Mouse (Mus musculus) hindbrain, embryonic 12.5 days (tissue): ENCODE data around the gene Etaa1. TPM values are rescaled to one million over a fixed set of nuclear protein-coding genes. Genes with fewer than 3 reads are reported as not detected.
"Not testable (repeated sequence)": the region's sequence is repeated elsewhere in the genome, so short reads cannot be mapped to it uniquely, and the experiment has no call there.

Source experiments
- ATAC-seq: fragments of 200-750 bp; cut with Nextera tagmentation; 2 replicates; pipeline ENCODE4 v1.8.0; 2017; ENCODE audit warnings: moderate TSS enrichment; ENCODE audit not compliant: low FRiP score
- H3K27ac ChIP-seq: fragments of 300-500 bp; sonication (generic); 2 replicates; pipeline ENCODE4 v1.5.1; 2016; ENCODE audit warnings: mild to moderate bottlenecking
- H3K27me3 ChIP-seq: fragments of 300-500 bp; sonication (generic); 2 replicates; pipeline ENCODE4 v1.6.1; 2016; ENCODE audit warnings: mild to moderate bottlenecking
- H3K36me3 ChIP-seq: fragments of 300-500 bp; sonication (generic); 2 replicates; pipeline ENCODE4 v1.6.1; 2016; ENCODE audit warnings: mild to moderate bottlenecking
- H3K4me1 ChIP-seq: fragments of 300-500 bp; sonication (generic); 2 replicates; pipeline ENCODE4 v1.6.1; 2016
- H3K4me2 ChIP-seq: fragments of 300-500 bp; sonication (generic); replicated peaks from 2 replicates; pipeline ENCODE4 v1.6.1; 2016; ENCODE audit warnings: mild to moderate bottlenecking
- H3K4me3 ChIP-seq: fragments of 300-500 bp; sonication (generic); 2 replicates; pipeline ENCODE4 v1.5.1; 2016; ENCODE audit warnings: mild to moderate bottlenecking
- H3K9ac ChIP-seq: fragments of 300-500 bp; sonication (generic); 2 replicates; pipeline ENCODE4 v1.6.1; 2016; ENCODE audit warnings: mild to moderate bottlenecking, moderate library complexity
- H3K9me3 ChIP-seq: fragments of 300-500 bp; sonication (generic); replicated peaks from 2 replicates; pipeline ENCODE4 v1.6.1; 2016; ENCODE audit warnings: mild to moderate bottlenecking
- WGBS: fragments of 180-500 bp; shearing (Covaris S2); methylation state at CpG from one replicate; pipeline ENCODE4 v1.1.7; 2016; 5-methylcytosine and 5-hydroxymethylcytosine counted together
- polyA plus RNA-seq: library from polyadenylated mRNA; unstranded; fragments of >200 nt; fragmentation: Nextera tagmentation; extraction: Ambion mirVana; gene quantifications from 2 replicates; pipeline ENCODE4 v1.2.1, GENCODE M21; 2016

Etaa1 gene
- polyA plus RNA-seq, 1 experiment from 2014 or later, result 15.0 TPM

- H3K9me3 ChIP-seq, H3K27me3 ChIP-seq, H3K4me2 ChIP-seq, H3K4me3 ChIP-seq, H3K9ac ChIP-seq, H3K4me1 ChIP-seq, ATAC-seq, H3K36me3 ChIP-seq, H3K27ac ChIP-seq: not testable (repeated sequence)
- WGBS, result 82% methylated on average over 4 of the region's 4 CpGs
Observed at GRCm38 (mm10) chr11:17900996-17901395, 52.7 kb downstream of the Etaa1 start.
